Mouse (Mus musculus): ENCODE data around the gene Med4. TPM values are rescaled to one million over a fixed set of nuclear protein-coding genes. Genes with fewer than 3 reads are reported as not detected.

Med4 gene
- 81.9 and 84.3 TPM in 2 replicates for polyA plus RNA-seq (2015; fragmentation: Nextera tagmentation; extraction: Ambion mirVana)

DNA sequence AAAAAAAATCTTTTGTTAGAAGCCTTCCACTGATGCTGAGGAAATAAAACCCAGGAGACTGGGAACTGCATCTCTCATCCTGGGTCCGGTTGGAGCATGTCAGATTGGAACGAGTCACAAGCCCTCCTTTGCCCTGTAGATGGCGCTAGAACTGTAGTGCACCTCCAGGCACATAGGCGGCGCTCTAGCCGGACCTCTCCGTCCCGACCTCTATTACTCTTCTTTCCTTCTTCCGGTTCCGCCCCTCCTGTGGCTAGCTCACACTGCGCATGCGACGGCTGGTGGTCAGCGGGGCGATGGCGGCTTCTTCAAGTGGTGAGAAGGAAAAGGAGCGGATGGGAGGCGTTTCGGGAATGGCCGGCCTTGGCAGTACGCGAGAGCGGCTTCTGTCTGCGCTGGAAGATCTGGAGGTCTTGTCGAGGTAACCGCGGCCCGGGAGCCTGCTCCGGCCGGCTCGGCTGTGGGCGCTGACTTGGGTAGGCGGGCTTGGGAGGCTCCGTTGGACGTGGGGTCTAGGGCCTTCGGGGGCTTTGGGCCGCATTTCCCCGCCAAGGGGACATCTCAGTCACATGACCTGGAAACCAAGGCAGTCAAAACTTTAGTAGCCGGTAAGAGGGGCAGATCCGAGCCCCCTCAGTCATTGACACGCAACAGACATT, at the start of gene Med4:
Gene Med4 (plus strand): TSS at position 261 of the 659 bp plus-strand sequence.
- peak within 1 kb of the TSS; percentile 95 for H3K4me3 ChIP-seq
- peaks cover 21% of the 10 kb centered on the region for H3K4me1 ChIP-seq (replicated peaks)
- H3K9me3 ChIP-seq = no peaks in the 10 kb centered on the region
- H3K4me2 ChIP-seq = peak within 1 kb of the TSS; percentile 96
- under 1% methylated on average over 41 of the region's 41 CpGs for WGBS
- peaks cover 17% of the 10 kb centered on the region for H3K36me3 ChIP-seq
- peak; percentile 96 for ATAC-seq (ENCODE audit: low read depth)
- H3K27me3 ChIP-seq = no peaks in the 10 kb centered on the region
- no peak within 1 kb of the TSS for H3K27ac ChIP-seq (replicated peaks)
- peak within 1 kb of the TSS; percentile 92 for H3K9ac ChIP-seq

DNA sequence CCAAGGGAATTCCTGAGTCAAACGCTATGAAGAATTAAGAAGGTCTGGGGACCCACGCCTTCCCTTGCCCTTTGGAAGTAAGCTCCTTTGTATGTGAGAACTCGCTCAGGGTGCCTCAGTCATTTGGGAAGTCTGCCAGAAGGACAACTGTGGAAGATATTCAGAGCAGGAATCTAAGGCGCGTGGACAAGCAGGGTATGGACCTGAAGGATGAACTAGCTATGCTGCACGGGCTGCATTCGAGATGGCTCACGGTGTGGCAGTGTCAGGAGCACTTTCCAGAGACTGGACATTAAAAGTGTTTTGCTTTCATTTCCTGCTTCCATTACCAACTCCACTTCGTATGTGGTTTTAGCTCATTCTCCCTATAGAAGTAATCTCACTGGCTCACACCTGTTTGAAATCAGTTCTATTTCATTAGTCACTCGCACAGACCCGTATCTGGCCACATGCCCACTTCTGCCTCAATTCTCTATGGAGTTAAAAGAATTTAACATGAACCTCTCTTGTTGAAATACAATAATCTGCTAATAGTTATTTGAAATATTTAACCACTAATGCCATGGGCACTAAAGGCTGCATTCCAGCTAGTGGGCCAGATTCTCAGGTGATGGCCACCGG, 49.2 kb upstream of the Med4 start:
- Histone ChIP-seq H3K27me3 (0 out of 2 replicates have a peak, but pooled peaks cover 2% of the 10 kb centered on the region), H3K9ac (no peak overlapping the region), H3K27ac (replicated peaks) (no peak overlapping the region), H3K9me3 (no peaks in the 10 kb centered on the region), H3K4me2 (no peak overlapping the region), H3K36me3 (no peaks in the 10 kb centered on the region), H3K4me1 (replicated peaks) (no peaks in the 10 kb centered on the region), H3K4me3 (no peak overlapping the region)
- no peak for ATAC-seq (ENCODE audit: low read depth)
- 78% methylated on average over 12 of the region's 12 CpGs for WGBS

DNA sequence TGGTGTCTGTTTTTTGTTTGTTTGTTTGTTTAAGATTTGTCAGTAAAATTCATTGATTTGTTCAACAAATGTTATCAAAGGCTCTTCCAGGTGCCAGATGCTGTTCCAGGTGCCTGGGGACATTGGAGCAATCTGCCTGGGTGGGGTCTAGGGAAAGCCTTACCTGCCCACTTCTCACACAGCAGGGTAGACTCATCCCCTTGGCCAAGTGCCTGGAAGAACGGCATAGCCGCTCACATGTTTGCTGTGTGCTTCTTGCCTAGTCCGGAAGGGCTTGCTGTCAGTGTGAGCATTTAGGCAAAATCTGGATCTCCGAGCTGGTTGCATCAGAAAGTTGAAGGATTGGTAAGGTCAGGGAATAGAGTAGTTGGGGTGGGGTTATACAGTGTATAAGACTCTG, 47.6 kb upstream of the Med4 start:
- Histone ChIP-seq H3K4me1 (replicated peaks) (no peaks in the 10 kb centered on the region), H3K9me3 (no peaks in the 10 kb centered on the region), H3K36me3 (no peaks in the 10 kb centered on the region), H3K4me3 (no peak overlapping the region), H3K27ac (replicated peaks) (no peak overlapping the region), H3K9ac (no peak overlapping the region), H3K27me3 (no peaks in the 10 kb centered on the region), H3K4me2 (no peak overlapping the region)
- no peak for ATAC-seq (ENCODE audit: low read depth)
- WGBS = 90% methylated on average over 4 of the region's 4 CpGs

DNA sequence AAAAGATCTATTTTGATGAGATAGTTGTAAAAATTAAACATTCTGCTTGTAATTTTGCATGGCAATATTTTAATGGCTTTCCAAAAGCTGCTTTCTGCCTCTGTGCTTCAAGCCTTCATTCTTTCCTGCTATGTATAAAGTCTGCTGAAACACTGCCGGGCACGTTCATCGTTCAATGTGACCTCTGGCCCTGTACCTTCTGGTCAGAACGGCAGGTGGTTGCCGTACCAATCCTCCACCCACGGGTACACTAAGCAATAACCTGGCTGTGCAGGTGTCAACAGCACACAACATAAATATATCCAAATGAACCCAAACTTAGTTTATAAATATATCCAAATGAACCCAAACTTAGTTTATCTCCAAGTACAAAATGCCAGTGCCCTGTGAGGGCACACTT, 42.1 kb upstream of the Med4 start:
- Histone ChIP-seq H3K4me1 (replicated peaks) (peaks cover 6% of the 10 kb centered on the region), H3K9me3 (no peaks in the 10 kb centered on the region), H3K4me3 (no peak overlapping the region), H3K4me2 (no peak overlapping the region), H3K27ac (replicated peaks) (no peak overlapping the region), H3K27me3 (no peaks in the 10 kb centered on the region), H3K36me3 (no peaks in the 10 kb centered on the region), H3K9ac (no peak overlapping the region)
- WGBS = 86% methylated on average over 6 of the region's 6 CpGs
- no peak for ATAC-seq (ENCODE audit: low read depth)

DNA sequence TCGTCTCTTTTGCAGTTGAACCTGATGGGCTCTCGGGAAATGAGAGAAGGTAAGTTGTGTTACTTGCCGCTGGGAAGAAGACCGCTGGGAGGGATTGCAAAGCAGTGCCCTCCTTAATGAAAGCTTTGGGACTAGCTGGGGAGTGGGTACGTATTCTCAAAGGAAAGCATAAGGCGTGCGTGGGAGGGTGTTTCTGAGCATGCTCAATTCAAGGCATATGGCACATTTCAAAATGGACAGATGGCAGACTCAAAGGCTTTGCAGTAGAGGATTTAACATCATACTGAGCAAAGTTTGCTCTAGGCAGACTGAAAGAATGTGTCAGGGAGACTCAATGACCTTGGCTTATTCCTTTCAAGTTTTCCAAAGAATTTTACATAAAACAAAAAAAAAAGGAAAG, 40.3 kb upstream of the Med4 start:
- no peaks in the 10 kb centered on the region for H3K36me3 ChIP-seq
- no peaks in the 10 kb centered on the region for H3K27me3 ChIP-seq
- no peak overlapping the region for H3K4me2 ChIP-seq
- H3K27ac ChIP-seq (replicated peaks) = no peak overlapping the region
- peaks cover 22% of the 10 kb centered on the region for H3K4me1 ChIP-seq (replicated peaks)
- no peak overlapping the region for H3K9ac ChIP-seq
- WGBS = 60% methylated on average over 7 of the region's 7 CpGs
- no peak for ATAC-seq (ENCODE audit: low read depth)
- H3K9me3 ChIP-seq = no peaks in the 10 kb centered on the region
- no peak overlapping the region for H3K4me3 ChIP-seq

DNA sequence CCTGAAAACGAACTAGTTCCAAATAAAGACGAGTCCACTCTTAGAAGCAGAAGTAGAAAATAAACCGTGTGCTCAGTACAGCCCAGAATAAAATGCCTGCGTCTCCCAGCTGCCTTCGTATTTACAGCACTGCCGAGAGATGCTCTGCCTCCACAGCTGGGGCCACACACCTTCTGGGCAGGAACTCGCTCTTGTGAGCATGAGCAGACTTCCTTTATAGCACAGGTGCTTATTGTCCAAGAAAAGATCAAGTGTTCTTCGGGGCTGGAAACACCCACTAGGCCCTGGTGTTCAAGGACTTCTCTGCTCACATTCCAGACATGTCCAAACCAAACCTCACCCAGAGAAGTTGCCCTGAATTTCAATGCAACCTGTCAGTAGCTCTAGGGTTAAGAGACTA, 39.2 kb upstream of the Med4 start:
- Histone ChIP-seq H3K36me3 (no peaks in the 10 kb centered on the region), H3K27me3 (no peaks in the 10 kb centered on the region), H3K4me2 (no peak overlapping the region), H3K4me3 (no peak overlapping the region), H3K9ac (no peak overlapping the region), H3K27ac (replicated peaks) (no peak overlapping the region), H3K9me3 (no peaks in the 10 kb centered on the region), H3K4me1 (replicated peaks) (peaks cover 33% of the 10 kb centered on the region)
- ATAC-seq (ENCODE audit: low read depth) = no peak
- WGBS = 73% methylated on average over 8 of the region's 8 CpGs

DNA sequence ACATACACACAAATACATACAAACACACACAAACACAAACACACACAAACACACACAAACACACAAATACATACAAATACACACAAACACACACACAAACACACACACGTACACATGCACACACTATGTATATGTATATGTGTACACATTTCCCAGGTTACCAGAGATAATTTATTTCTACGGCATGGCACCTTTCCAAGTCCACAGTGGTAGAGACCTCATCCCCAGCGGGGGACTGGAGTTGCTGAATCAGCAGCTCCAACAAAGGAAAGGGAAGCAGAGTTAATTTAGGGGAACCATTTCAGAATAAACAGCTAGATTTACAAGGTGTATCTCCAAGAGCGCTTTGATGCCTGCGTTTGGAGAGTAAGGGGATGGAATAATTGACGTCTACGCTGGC, 37.6 kb upstream of the Med4 start:
- 34% methylated on average over 7 of the region's 7 CpGs for WGBS
- no peak overlapping the region; the same call in 1 of the 2 replicates for H3K27ac ChIP-seq (replicated peaks)
- no peaks in the 10 kb centered on the region for H3K27me3 ChIP-seq
- no peak overlapping the region for H3K4me3 ChIP-seq
- peaks cover 37% of the 10 kb centered on the region for H3K4me1 ChIP-seq (replicated peaks)
- H3K9me3 ChIP-seq = no peaks in the 10 kb centered on the region
- ATAC-seq (ENCODE audit: low read depth) = peak; percentile 55; the same call in 1 of the 2 replicates
- H3K36me3 ChIP-seq = no peaks in the 10 kb centered on the region
- 0 out of 2 replicates have a peak overlapping the region, but pooled peaks have one; percentile 11 for H3K4me2 ChIP-seq
- H3K9ac ChIP-seq = no peak overlapping the region

DNA sequence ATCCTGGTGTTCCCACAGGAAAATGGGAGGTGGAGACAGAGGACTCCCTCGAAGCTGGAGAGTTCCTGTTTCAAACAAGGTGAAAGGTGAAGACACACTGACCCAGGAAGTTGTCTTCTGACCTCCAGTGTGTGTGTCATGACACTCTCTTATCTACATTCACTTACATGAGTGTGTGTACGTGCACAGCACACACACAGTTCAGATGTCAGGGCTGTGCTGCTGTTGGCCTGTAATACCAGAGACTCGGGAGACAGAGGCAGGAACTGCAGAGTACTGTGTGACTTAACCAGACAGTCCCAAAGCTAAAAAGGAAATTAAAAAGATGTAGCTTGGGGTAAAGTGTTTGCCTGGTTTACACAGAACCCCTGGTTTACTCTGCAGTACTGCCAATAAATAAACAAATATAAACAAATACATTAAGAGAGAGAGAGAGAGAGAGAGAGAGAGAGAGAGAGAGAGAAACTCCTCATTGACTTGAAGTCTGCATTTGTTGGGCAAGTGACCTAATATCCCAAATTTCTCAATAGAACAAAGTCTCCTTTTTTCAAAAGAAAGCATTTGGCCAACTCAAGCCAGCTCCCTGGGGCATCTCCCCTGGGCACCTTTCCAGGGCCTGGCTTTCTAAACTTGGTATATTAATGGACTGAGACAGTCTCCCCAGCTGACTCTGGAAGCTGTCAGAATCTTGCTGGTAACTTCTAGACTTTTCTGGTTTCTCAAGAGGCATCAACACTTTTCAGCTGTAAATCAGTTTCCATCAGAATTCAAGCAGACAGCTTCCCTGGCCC, 36.0 kb upstream of the Med4 start:
- H3K4me2 ChIP-seq = 0 out of 2 replicates have a peak overlapping the region, but pooled peaks have one; percentile 5
- no peaks in the 10 kb centered on the region for H3K9me3 ChIP-seq
- ATAC-seq (ENCODE audit: low read depth) = no peak
- no peaks in the 10 kb centered on the region for H3K36me3 ChIP-seq
- H3K4me3 ChIP-seq = no peak overlapping the region
- H3K4me1 ChIP-seq (replicated peaks) = peaks cover 37% of the 10 kb centered on the region
- H3K27ac ChIP-seq (replicated peaks) = peak overlapping the region; percentile 75
- no peak overlapping the region for H3K9ac ChIP-seq
- H3K27me3 ChIP-seq = no peaks in the 10 kb centered on the region
- WGBS = 54% methylated on average over 3 of the region's 3 CpGs

DNA sequence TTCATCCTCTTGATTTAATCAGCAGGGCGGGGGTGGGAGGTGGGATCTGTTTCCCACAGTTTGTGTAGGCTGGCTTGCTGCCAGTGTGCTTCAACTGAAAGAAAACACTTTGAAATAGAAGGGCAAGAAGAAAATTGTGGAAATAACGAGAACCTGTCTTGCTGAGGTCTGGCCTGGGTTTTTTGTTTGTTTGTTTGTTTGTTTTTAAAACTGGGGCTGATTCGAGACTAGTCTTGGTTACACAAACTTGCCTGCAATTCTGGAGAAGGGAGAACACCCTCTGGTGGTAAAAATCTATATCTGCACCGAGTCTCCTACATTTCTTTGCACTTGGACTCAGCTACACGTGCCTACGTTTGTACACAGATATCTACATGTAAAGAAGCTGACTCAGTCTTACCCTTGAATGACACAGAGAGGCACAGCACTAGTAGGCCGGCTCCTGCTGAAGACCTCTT, 35.2 kb upstream of the Med4 start:
- ATAC-seq (ENCODE audit: low read depth) = no peak
- WGBS = 31% methylated on average over 7 of the region's 7 CpGs
- H3K4me2 ChIP-seq = 0 out of 2 replicates have a peak overlapping the region, but pooled peaks have one; percentile 5
- H3K27ac ChIP-seq (replicated peaks) = peak overlapping the region; percentile 75
- H3K4me1 ChIP-seq (replicated peaks) = peaks cover 37% of the 10 kb centered on the region
- no peak overlapping the region for H3K4me3 ChIP-seq
- no peaks in the 10 kb centered on the region for H3K9me3 ChIP-seq
- no peaks in the 10 kb centered on the region for H3K36me3 ChIP-seq
- no peak overlapping the region for H3K9ac ChIP-seq
- no peaks in the 10 kb centered on the region for H3K27me3 ChIP-seq

DNA sequence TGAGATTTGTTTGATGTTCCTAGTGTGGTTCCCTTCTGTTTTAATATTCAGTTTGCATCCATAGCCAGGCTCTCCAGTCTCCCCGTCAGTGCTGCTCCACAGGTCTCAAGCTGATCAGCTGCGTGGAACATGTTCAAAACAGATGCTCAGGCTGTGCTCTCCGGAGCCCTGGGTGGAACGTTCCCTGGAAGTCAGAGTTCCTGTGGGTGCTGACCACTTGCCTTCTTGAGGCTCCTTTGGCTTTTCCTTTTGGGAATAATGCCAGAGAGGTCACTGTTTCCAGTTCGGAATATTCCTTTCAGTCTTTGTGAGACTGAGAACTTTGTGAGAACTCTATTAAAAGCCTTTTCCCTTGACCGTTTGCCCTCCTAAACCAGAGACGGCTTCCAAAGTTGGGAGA, 34.3 kb upstream of the Med4 start:
- Histone ChIP-seq H3K4me2 (no peak overlapping the region), H3K27me3 (no peaks in the 10 kb centered on the region), H3K4me3 (no peak overlapping the region), H3K9ac (no peak overlapping the region), H3K36me3 (no peaks in the 10 kb centered on the region), H3K9me3 (no peaks in the 10 kb centered on the region), H3K27ac (replicated peaks) (0 out of 2 replicates have a peak overlapping the region, but pooled peaks have one; percentile 1), H3K4me1 (replicated peaks) (peaks cover 37% of the 10 kb centered on the region)
- ATAC-seq (ENCODE audit: low read depth) = no peak
- WGBS = 70% methylated on average over 7 of the region's 7 CpGs

DNA sequence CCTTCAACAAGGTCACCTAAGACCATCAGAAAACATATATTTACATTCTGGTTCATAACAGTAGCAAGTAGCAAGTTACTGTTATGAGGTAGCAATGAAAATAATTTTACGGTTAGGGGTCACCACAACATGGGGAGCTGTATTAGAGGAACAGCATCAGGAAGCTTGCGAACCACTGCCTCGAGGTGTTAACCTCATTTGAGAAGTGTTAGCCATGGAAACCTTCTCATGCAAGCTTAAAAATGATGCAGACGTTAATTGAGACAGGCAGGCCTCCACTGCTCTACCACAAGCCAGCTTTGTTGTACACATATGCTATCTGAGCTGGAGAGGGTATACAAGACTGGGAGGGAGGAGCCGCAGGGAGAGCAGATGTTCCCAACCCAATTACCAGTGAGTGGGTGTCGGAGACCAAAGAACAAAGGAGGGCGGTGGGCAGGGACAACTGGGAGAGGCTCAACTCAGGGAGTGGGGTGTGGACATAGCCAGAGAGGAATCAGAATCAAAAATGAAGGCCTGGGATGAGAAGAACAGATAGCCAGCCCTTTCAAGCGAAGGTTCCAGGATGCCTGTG, 33.4 kb upstream of the Med4 start:
- no peak for ATAC-seq (ENCODE audit: low read depth)
- WGBS = 65% methylated on average over 8 of the region's 8 CpGs
- Histone ChIP-seq H3K4me2 (no peak overlapping the region), H3K9me3 (no peaks in the 10 kb centered on the region), H3K4me3 (no peak overlapping the region), H3K4me1 (replicated peaks) (peaks cover 37% of the 10 kb centered on the region), H3K36me3 (no peaks in the 10 kb centered on the region), H3K27me3 (no peaks in the 10 kb centered on the region), H3K9ac (no peak overlapping the region), H3K27ac (replicated peaks) (no peak overlapping the region)

DNA sequence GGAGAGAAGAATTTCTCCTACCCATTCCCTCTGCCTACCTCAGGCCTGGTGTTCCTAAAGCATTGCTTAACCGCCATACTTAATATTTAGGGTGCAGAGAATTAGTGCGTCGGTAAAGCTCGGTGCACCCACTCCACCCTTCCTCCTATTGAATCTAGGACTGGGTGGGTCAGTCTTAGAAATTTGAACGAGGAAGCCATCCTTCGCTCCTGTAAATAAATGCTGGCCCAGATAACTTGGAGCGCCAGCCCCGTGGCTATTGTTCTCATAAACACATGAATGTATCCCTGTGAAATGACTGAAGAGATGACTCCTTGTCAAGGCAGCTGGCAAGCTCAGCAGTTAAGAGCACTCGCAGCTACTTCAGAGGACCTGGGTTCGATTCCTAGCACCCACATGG, 32.7 kb upstream of the Med4 start:
- ATAC-seq (ENCODE audit: low read depth) = no peak
- WGBS = 95% methylated on average over 10 of the region's 10 CpGs
- Histone ChIP-seq H3K9me3 (no peaks in the 10 kb centered on the region), H3K27me3 (no peaks in the 10 kb centered on the region), H3K4me2 (no peak overlapping the region), H3K9ac (no peak overlapping the region), H3K36me3 (no peaks in the 10 kb centered on the region), H3K4me3 (no peak overlapping the region), H3K4me1 (replicated peaks) (peaks cover 37% of the 10 kb centered on the region), H3K27ac (replicated peaks) (no peak overlapping the region)

Measured in neural tube, embryonic 13.5 days (tissue).